Mouse (Mus musculus): ENCODE data around the gene Tbc1d25. TPM values are rescaled to one million over a fixed set of nuclear protein-coding genes. Genes with fewer than 3 reads are reported as not detected.

The Tbc1d25 gene
- polyA plus RNA-seq, 1 experiment from 2014 or later: 4.0 TPM

GRCm38 (mm10) chrX:8217383-8217782, 41.4 kb upstream of the Tbc1d25 start:
- Histone ChIP-seq H3K9me3 (ENCODE audit: control insufficient read depth) (no peaks in the 10 kb centered on the region), H3K4me3 (ENCODE audit: low read depth, low read length) (no peak overlapping the region), H3K36me3 (ENCODE audit: control insufficient read depth, insufficient read depth) (no peaks in the 10 kb centered on the region), H3K4me1 (replicated peaks; ENCODE audit: control insufficient read depth, insufficient read depth, low read length) (no peaks in the 10 kb centered on the region), H3K27ac (ENCODE audit: low read depth, low read length) (no peak overlapping the region), H3K4me2 (replicated peaks; ENCODE audit: low read depth) (no peak overlapping the region), H3K27me3 (replicated peaks; ENCODE audit: control insufficient read depth, insufficient read depth, low read length) (no peaks in the 10 kb centered on the region), H3K9ac (ENCODE audit: low read depth, low read length) (no peak overlapping the region)
- ATAC-seq: no peak
- 50% methylated on average over 6 of the region's 6 CpGs for WGBS
- no peak for TF ChIP-seq CTCF (IDR thresholded peaks at IDR 0.05; ENCODE audit: low read depth)

- Histone ChIP-seq H3K9me3 (ENCODE audit: control insufficient read depth) (no peaks in the 10 kb centered on the region), H3K36me3 (ENCODE audit: control insufficient read depth, insufficient read depth) (no peaks in the 10 kb centered on the region), H3K4me1 (replicated peaks; ENCODE audit: control insufficient read depth, insufficient read depth, low read length) (no peaks in the 10 kb centered on the region), H3K27ac (ENCODE audit: low read depth, low read length) (no peak overlapping the region), H3K27me3 (replicated peaks; ENCODE audit: control insufficient read depth, insufficient read depth, low read length) (no peaks in the 10 kb centered on the region), H3K4me2 (replicated peaks; ENCODE audit: low read depth) (no peak overlapping the region), H3K4me3 (ENCODE audit: low read depth, low read length) (no peak overlapping the region), H3K9ac (ENCODE audit: low read depth, low read length) (no peak overlapping the region)
- TF ChIP-seq CTCF (IDR thresholded peaks at IDR 0.05; ENCODE audit: low read depth): no peak
- no peak for ATAC-seq
- WGBS: 77% methylated on average over 7 of the region's 7 CpGs
These were observed 35.7 kb upstream of the Tbc1d25 start for GRCm38 (mm10) chrX:8211490-8212207.

GRCm38 (mm10) chrX:8209720-8210119, 33.7 kb upstream of the Tbc1d25 start:
- Histone ChIP-seq H3K9me3 (ENCODE audit: control insufficient read depth) (no peaks in the 10 kb centered on the region), H3K4me3 (ENCODE audit: low read depth, low read length) (no peak overlapping the region), H3K27me3 (replicated peaks; ENCODE audit: control insufficient read depth, insufficient read depth, low read length) (no peaks in the 10 kb centered on the region), H3K4me2 (replicated peaks; ENCODE audit: low read depth) (no peak overlapping the region), H3K27ac (ENCODE audit: low read depth, low read length) (no peak overlapping the region), H3K4me1 (replicated peaks; ENCODE audit: control insufficient read depth, insufficient read depth, low read length) (no peaks in the 10 kb centered on the region), H3K36me3 (ENCODE audit: control insufficient read depth, insufficient read depth) (no peaks in the 10 kb centered on the region), H3K9ac (ENCODE audit: low read depth, low read length) (no peak overlapping the region)
- ATAC-seq: no peak
- TF ChIP-seq CTCF (IDR thresholded peaks at IDR 0.05; ENCODE audit: low read depth): no peak
- WGBS: 46% methylated on average over 2 of the region's 2 CpGs

- H3K9ac ChIP-seq (ENCODE audit: low read depth, low read length): no peak overlapping the region
- H3K4me3 ChIP-seq (ENCODE audit: low read depth, low read length): no peak overlapping the region
- H3K9me3 ChIP-seq (ENCODE audit: control insufficient read depth): no peaks in the 10 kb centered on the region
- no peaks in the 10 kb centered on the region for H3K36me3 ChIP-seq (ENCODE audit: control insufficient read depth, insufficient read depth)
- H3K4me1 ChIP-seq (replicated peaks; ENCODE audit: control insufficient read depth, insufficient read depth, low read length): no peaks in the 10 kb centered on the region
- H3K27ac ChIP-seq (ENCODE audit: low read depth, low read length): no peak overlapping the region
- peak overlapping the region; percentile 67 for H3K4me2 ChIP-seq (replicated peaks; ENCODE audit: low read depth)
- TF ChIP-seq CTCF (IDR thresholded peaks at IDR 0.05; ENCODE audit: low read depth): no peak
- no peaks in the 10 kb centered on the region for H3K27me3 ChIP-seq (replicated peaks; ENCODE audit: control insufficient read depth, insufficient read depth, low read length)
- 17% methylated on average over 4 of the region's 4 CpGs for WGBS
- no peak for ATAC-seq
These were observed 31.2 kb upstream of the Tbc1d25 start for GRCm38 (mm10) chrX:8207224-8207623.

- Histone ChIP-seq H3K4me1 (replicated peaks; ENCODE audit: control insufficient read depth, insufficient read depth, low read length) (no peaks in the 10 kb centered on the region), H3K9ac (ENCODE audit: low read depth, low read length) (no peak overlapping the region), H3K4me2 (replicated peaks; ENCODE audit: low read depth) (peak overlapping the region; percentile 67), H3K9me3 (ENCODE audit: control insufficient read depth) (no peaks in the 10 kb centered on the region), H3K27me3 (replicated peaks; ENCODE audit: control insufficient read depth, insufficient read depth, low read length) (no peaks in the 10 kb centered on the region), H3K36me3 (ENCODE audit: control insufficient read depth, insufficient read depth) (no peaks in the 10 kb centered on the region), H3K4me3 (ENCODE audit: low read depth, low read length) (peak overlapping the region; percentile 50), H3K27ac (ENCODE audit: low read depth, low read length) (no peak overlapping the region)
- ATAC-seq: no peak
- no peak for TF ChIP-seq CTCF (IDR thresholded peaks at IDR 0.05; ENCODE audit: low read depth)
- 17% methylated on average over 11 of the region's 11 CpGs for WGBS
These were observed 30.8 kb upstream of the Tbc1d25 start for GRCm38 (mm10) chrX:8206694-8207197.

- Histone ChIP-seq H3K9ac (ENCODE audit: low read depth, low read length) (peak within 1 kb of the TSS; percentile 42), H3K27me3 (replicated peaks; ENCODE audit: control insufficient read depth, insufficient read depth, low read length) (no peaks in the 10 kb centered on the region), H3K9me3 (ENCODE audit: control insufficient read depth) (no peaks in the 10 kb centered on the region), H3K4me1 (replicated peaks; ENCODE audit: control insufficient read depth, insufficient read depth, low read length) (no peaks in the 10 kb centered on the region), H3K36me3 (ENCODE audit: control insufficient read depth, insufficient read depth) (no peaks in the 10 kb centered on the region), H3K4me3 (ENCODE audit: low read depth, low read length) (peak within 1 kb of the TSS; percentile 50), H3K4me2 (replicated peaks; ENCODE audit: low read depth) (peak within 1 kb of the TSS; percentile 67), H3K27ac (ENCODE audit: low read depth, low read length) (no peak within 1 kb of the TSS)
- no peak for TF ChIP-seq CTCF (IDR thresholded peaks at IDR 0.05; ENCODE audit: low read depth)
- 14% methylated on average over 46 of the region's 46 CpGs for WGBS
- ATAC-seq: peak; percentile 91
These were observed 30.2 kb upstream of the Tbc1d25 start, which contains the start of gene Porcn for GRCm38 (mm10) chrX:8206015-8206693. Porcn (minus strand) TSS chrX:8206525.
